Mouse (Mus musculus) E14TG2a.4 (cell line): ENCODE measurements around the gene Dcdc2a.

Experiments used
- H3K27me3 ChIP-seq: 2 replicates; pipeline ENCODE4 v1.6.1; 2014; ENCODE audit warnings: low read length, control low read depth; ENCODE audit not compliant: insufficient read depth
- H3K36me3 ChIP-seq: 2 replicates; pipeline ENCODE4 v1.6.1; 2014; ENCODE audit warnings: low read length, control low read depth; ENCODE audit not compliant: insufficient read depth
- H3K4me1 ChIP-seq: replicated peaks from 2 replicates; pipeline ENCODE4 v1.6.1; 2014; ENCODE audit warnings: low read depth, low read length, control low read depth
- H3K4me3 ChIP-seq: replicated peaks from 2 replicates; pipeline ENCODE4 v1.5.1; 2014; ENCODE audit warnings: mild to moderate bottlenecking, low read length
- H3K9me3 ChIP-seq: 2 replicates; pipeline ENCODE4 v1.6.1; 2014; ENCODE audit warnings: low read length, control low read depth
- CTCF ChIP-seq: conservative IDR thresholded peaks from 2 replicates; pipeline ENCODE4 v1.5.1; 2014; ENCODE audit warnings: low read length
- NANOG ChIP-seq: IDR thresholded peaks from 2 replicates; pipeline ENCODE4 v1.6.1; 2014; ENCODE audit warnings: borderline replicate concordance, low read length, mixed read lengths
- POU5F1 ChIP-seq: IDR thresholded peaks from 2 replicates; pipeline ENCODE4 v1.6.1; 2014; ENCODE audit warnings: low read length, borderline replicate concordance

Gene Dcdc2a

DNA sequence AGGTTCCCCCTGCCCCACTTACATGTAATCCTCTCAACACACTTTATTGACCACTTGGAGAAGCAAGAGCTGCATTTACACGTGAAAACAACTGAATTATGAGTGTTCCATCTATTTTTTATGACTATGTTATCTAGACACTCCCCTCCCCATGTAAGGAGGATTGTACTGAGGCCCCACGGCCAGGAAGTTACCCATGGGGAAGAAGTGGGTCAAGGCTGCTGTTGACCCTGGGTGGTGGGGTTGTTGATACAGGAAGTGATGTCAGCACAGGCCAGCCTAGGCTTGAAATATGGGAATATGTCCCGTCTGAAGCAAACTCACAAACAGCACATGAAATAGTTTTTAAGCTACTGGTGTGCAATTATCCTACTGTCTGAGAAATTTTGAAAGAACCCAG, 144.1 kb downstream of the Dcdc2a start:
- no peak overlapping the region for H3K4me3 ChIP-seq
- no peaks in the 10 kb centered on the region for H3K4me1 ChIP-seq
- H3K9me3 ChIP-seq = no peaks in the 10 kb centered on the region
- 0 out of 2 replicates have a peak, but pooled peaks cover 2% of the 10 kb centered on the region for H3K27me3 ChIP-seq
- no peaks in the 10 kb centered on the region for H3K36me3 ChIP-seq
- no peak for TF ChIP-seq CTCF
- no peak for TF ChIP-seq NANOG
- no peak for TF ChIP-seq POU5F1

DNA sequence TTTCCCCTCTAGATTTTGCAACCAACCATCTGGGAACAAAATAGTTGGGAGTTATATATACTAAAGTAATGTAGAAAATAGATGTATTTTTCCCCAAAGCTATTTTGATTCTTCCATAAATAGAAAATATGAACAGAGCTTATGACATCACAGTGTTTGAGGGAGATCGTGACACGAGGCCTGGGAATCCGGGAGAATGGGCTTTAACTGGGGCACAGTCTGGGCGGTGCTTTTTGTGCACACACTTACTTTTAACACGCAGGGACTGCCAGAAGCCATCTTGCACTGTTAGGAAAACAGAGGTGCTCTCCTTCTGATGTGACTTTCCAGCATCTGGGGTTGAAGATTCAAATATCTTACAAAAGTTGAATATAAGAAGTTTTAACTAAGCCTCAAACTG, 151.1 kb downstream of the Dcdc2a start:
- TF ChIP-seq NANOG (no peak), CTCF (no peak), POU5F1 (no peak)
- no peaks in the 10 kb centered on the region for H3K36me3 ChIP-seq

DNA sequence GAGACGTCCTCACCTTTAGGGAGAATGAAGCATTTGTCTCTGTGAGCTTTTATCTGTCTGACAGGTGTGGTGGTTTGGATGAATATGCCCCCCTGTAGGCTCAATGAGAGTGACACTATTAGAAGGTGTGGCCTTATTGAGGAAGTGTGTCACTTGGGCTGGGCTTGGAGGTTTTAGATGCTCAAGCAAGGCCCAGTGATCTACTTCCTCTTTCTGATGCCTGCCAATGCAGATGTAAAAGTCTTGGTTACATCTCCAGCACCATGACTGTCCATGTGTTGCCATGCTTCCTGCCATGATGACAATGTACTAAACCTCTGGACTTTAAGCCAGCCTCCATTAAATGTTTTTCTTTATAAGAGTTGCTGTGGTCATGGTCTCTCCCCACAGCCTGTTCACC, 162.6 kb downstream of the Dcdc2a start:
- no peaks in the 10 kb centered on the region for H3K27me3 ChIP-seq

More for the DNA sequence above, 151.1 kb downstream of the Dcdc2a start:
- Histone ChIP-seq H3K4me3 (no peak overlapping the region), H3K27me3 (no peaks in the 10 kb centered on the region), H3K4me1 (no peaks in the 10 kb centered on the region), H3K9me3 (no peaks in the 10 kb centered on the region)

DNA sequence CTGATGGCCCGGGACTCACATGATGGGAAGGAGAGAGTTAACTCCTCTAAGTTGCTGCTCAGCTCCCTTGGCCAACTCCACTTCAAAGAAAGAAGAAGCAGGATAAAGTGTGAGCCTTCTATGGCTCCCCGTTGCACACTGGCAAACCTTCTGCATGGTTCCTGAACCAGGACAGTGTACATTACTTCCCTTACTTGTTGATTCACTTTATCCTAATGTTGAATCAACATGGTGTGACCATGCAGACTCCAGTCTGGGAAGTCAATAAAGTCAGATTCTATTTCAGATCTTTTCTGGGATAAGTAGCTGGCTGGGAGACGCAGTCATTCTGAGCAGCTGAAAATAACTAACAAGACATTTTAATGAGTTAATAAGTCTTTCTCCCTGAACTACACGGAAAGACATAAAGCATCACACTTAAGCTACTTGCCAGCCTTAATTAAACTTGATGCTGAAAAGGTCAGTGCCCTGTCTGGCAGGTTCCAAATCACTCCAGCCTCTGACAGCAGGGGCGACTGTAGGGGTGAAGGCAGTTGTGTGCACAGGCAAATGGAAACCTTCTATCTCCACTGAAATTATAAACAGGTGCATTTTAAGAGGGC, 164.5 kb downstream of the Dcdc2a start:
- Histone ChIP-seq H3K4me3 (no peak overlapping the region), H3K9me3 (no peaks in the 10 kb centered on the region), H3K36me3 (no peaks in the 10 kb centered on the region), H3K27me3 (no peaks in the 10 kb centered on the region), H3K4me1 (no peaks in the 10 kb centered on the region)
- TF ChIP-seq POU5F1 = no peak

More for the DNA sequence above, 162.6 kb downstream of the Dcdc2a start:
- Histone ChIP-seq H3K9me3 (no peaks in the 10 kb centered on the region), H3K4me1 (no peaks in the 10 kb centered on the region), H3K4me3 (no peak overlapping the region), H3K36me3 (no peaks in the 10 kb centered on the region)
- no peak for TF ChIP-seq NANOG
- TF ChIP-seq POU5F1 = no peak
- no peak for TF ChIP-seq CTCF

DNA sequence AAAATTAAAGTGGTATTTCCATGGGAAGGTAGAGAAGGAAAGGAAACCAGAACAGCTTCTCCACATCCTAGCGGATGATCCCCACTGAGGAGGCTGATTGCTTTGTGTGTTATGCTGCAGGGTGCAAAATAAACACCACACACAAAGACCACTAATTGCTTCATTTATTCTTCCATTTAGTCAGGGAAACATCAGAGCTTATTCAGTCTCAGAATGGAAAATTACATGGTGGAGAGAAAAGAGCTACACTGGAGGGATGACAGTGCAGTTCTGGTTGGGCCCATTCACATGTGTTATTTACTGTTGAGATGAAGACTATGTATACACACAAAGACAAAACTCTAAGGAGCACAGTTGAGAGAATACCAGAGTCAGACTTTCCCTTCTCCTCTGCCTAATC, 196.1 kb downstream of the Dcdc2a start:
- no peak for TF ChIP-seq NANOG
- TF ChIP-seq CTCF = no peak
- no peak for TF ChIP-seq POU5F1
- Histone ChIP-seq H3K27me3 (no peaks in the 10 kb centered on the region), H3K4me1 (no peaks in the 10 kb centered on the region)

DNA sequence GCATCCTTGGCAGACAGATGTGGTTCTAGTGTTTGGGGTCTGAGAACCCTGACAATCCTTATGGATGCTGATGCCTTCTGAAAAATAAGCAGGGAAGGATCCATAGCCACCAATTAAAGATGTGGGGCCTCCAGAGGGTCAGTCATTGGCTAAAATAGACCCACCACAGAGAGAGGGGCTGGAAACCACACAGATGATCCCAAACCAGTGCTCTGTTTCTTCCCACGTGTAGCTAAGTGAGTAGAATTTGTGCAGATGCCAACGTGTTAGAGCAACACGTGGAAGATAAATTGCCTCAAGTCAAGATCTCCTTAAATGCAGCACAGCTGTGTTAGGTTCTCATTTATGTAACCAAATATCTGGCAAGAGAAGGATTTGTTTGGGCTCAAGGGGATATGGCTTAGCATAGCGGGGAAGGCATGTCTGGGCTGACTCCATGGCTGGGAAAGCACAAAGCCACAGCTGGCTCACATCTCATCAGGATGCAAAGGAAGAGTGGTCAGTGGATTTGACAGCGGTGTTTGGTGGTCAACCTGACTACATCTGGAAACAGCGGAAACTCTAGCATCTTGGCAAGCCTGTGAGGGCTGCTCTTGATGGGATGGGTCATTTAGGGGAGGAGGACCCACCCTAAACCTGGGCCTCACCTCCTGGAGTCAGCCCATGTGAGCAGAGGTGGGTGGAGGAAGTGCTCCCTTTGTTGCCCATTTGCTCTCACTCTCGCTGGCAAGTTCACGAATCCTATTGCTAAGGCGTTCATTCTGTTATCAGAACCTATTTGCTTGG, 198.9 kb downstream of the Dcdc2a start:
- Histone ChIP-seq H3K36me3 (no peaks in the 10 kb centered on the region), H3K4me1 (no peaks in the 10 kb centered on the region), H3K4me3 (no peak overlapping the region), H3K9me3 (no peaks in the 10 kb centered on the region), H3K27me3 (no peaks in the 10 kb centered on the region)
- TF ChIP-seq NANOG = no peak
- TF ChIP-seq CTCF = no peak
- no peak for TF ChIP-seq POU5F1

More for the DNA sequence above, 196.1 kb downstream of the Dcdc2a start:
- Histone ChIP-seq H3K4me3 (no peak overlapping the region), H3K9me3 (no peaks in the 10 kb centered on the region), H3K36me3 (no peaks in the 10 kb centered on the region)

DNA sequence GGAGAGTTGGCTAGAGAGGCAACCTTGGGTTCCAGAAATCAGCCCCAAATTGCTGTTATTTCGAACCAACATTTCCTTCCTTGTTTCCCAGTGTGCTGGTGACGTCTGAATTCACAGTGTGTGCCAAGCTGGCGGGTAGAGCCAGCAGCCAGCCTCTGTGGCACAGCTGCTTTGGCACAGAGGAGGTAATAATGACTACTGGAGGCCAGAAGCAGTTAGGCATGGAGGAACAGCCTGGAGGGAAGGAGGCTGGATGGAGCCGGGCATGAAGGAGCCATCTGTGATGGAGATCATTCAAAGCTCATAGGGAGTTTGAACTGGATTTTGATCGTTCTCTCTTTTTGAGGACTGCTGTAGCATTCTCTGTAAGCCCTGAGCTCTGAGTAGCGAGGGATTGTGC, 201.8 kb downstream of the Dcdc2a start:
- H3K9me3 ChIP-seq = no peaks in the 10 kb centered on the region
- no peak overlapping the region for H3K4me3 ChIP-seq
- H3K36me3 ChIP-seq = no peaks in the 10 kb centered on the region
- no peaks in the 10 kb centered on the region for H3K27me3 ChIP-seq
- H3K4me1 ChIP-seq = no peaks in the 10 kb centered on the region
- TF ChIP-seq POU5F1 (no peak), NANOG (no peak), CTCF (no peak)
